Mouse (Mus musculus) lung, embryonic 14.5 days (tissue): ENCODE measurements around the gene Crisp1. TPM values are rescaled to one million over a fixed set of nuclear protein-coding genes. Genes with fewer than 3 reads are reported as not detected.

Experiments used
- ATAC-seq: fragments of 200-750 bp; cut with Nextera tagmentation; 2 replicates; pipeline ENCODE4 v1.8.0; 2017; ENCODE audit warnings: mild to moderate bottlenecking, moderate TSS enrichment, moderate library complexity; ENCODE audit not compliant: insufficient read depth
- DNase-seq: peaks from one replicate; pipeline ENCODE4 v3.0.0-alpha.2; 2015
- H3K27ac ChIP-seq: fragments of 300-500 bp; sonication (generic); 2 replicates; pipeline ENCODE4 v1.5.1; 2014; ENCODE audit warnings: low read depth, mild to moderate bottlenecking, moderate library complexity
- H3K27me3 ChIP-seq: fragments of 300-500 bp; sonication (generic); 2 replicates; pipeline ENCODE4 v1.6.1; 2014; ENCODE audit warnings: low read length, control low read depth; ENCODE audit not compliant: insufficient read depth
- H3K36me3 ChIP-seq: fragments of 300-500 bp; sonication (generic); 2 replicates; pipeline ENCODE4 v1.6.1; 2014; ENCODE audit warnings: control low read depth; ENCODE audit not compliant: insufficient read depth
- H3K4me1 ChIP-seq: fragments of 300-500 bp; sonication (generic); 2 replicates; pipeline ENCODE4 v1.6.1; 2014; ENCODE audit warnings: antibody characterized with exemption, control low read depth; ENCODE audit not compliant: insufficient read depth
- H3K4me2 ChIP-seq: fragments of 300-500 bp; sonication (generic); 2 replicates; pipeline ENCODE4 v1.6.1; 2014; ENCODE audit warnings: mild to moderate bottlenecking
- H3K4me3 ChIP-seq: fragments of 300-500 bp; sonication (generic); 2 replicates; pipeline ENCODE4 v1.5.1; 2014; ENCODE audit warnings: low read depth, low read length
- H3K9ac ChIP-seq: fragments of 300-500 bp; sonication (generic); 2 replicates; pipeline ENCODE4 v1.6.1; 2014
- H3K9me3 ChIP-seq: fragments of 300-500 bp; sonication (generic); 2 replicates; pipeline ENCODE4 v1.6.1; 2016; ENCODE audit warnings: low read depth, low read length, control low read depth
- CTCF ChIP-seq: IDR thresholded peaks from 2 replicates; pipeline ENCODE4 v1.5.1; 2016; ENCODE audit warnings: antibody characterized with exemption, low read depth
- WGBS: fragments of 180-500 bp; shearing (Covaris S2); extraction: QIAGEN DNeasy Blood & Tissue Kit; methylation state at CpG from one replicate; pipeline ENCODE4 v1.1.7; 2014; 5-methylcytosine and 5-hydroxymethylcytosine counted together
- polyA plus RNA-seq: library from polyadenylated mRNA; unstranded; fragments of >200 nt; fragmentation: Nextera tagmentation; extraction: Ambion mirVana; gene quantifications from 2 replicates; pipeline ENCODE4 v1.2.1, GENCODE M21; 2014

Gene Crisp1
- not detected in 2 replicates for polyA plus RNA-seq

GRCm38 (mm10) chr17:40319062-40319461, at the start of gene Crisp1:
TSS of gene Crisp1 (minus strand) at chr17:40319207.
- Histone ChIP-seq H3K9ac (no peak within 1 kb of the TSS), H3K4me3 (no peak within 1 kb of the TSS), H3K4me1 (no peaks in the 10 kb centered on the region), H3K9me3 (no peaks in the 10 kb centered on the region), H3K27me3 (no peaks in the 10 kb centered on the region), H3K27ac (no peak within 1 kb of the TSS), H3K36me3 (no peaks in the 10 kb centered on the region), H3K4me2 (no peak within 1 kb of the TSS)
- ATAC-seq, result no peak
- no peak for DNase-seq
- 72% methylated on average over 2 of the region's 2 CpGs for WGBS
- no peak for TF ChIP-seq CTCF

- TF ChIP-seq CTCF, result no peak
- H3K9ac ChIP-seq, result no peak overlapping the region
These were observed 23.5 kb upstream of the Crisp1 start for GRCm38 (mm10) chr17:40342497-40343009.

GRCm38 (mm10) chr17:40285435-40285834, 33.6 kb downstream of the Crisp1 start:
- Histone ChIP-seq H3K27me3 (no peaks in the 10 kb centered on the region), H3K4me3 (no peak overlapping the region), H3K4me2 (no peak overlapping the region), H3K27ac (no peak overlapping the region), H3K9ac (no peak overlapping the region), H3K4me1 (no peaks in the 10 kb centered on the region), H3K36me3 (no peaks in the 10 kb centered on the region), H3K9me3 (no peaks in the 10 kb centered on the region)
- DNase-seq (peak; percentile 18), ATAC-seq (no peak)
- TF ChIP-seq CTCF, result 0 out of 2 replicates have a peak, but pooled peaks have one; percentile 18
- WGBS, result 68% methylated on average over 2 of the region's 2 CpGs

More at GRCm38 (mm10) chr17:40342497-40343009, 23.5 kb upstream of the Crisp1 start:
- Histone ChIP-seq H3K4me2 (no peak overlapping the region), H3K36me3 (no peaks in the 10 kb centered on the region), H3K4me3 (no peak overlapping the region), H3K9me3 (no peaks in the 10 kb centered on the region), H3K4me1 (no peaks in the 10 kb centered on the region), H3K27me3 (no peaks in the 10 kb centered on the region), H3K27ac (no peak overlapping the region)
- DNase-seq (no peak), ATAC-seq (no peak)
- WGBS, result 69% methylated on average over 3 of the region's 3 CpGs

GRCm38 (mm10) chr17:40275519-40275918, 43.5 kb downstream of the Crisp1 start:
- Histone ChIP-seq H3K27me3 (no peaks in the 10 kb centered on the region), H3K9me3 (no peaks in the 10 kb centered on the region), H3K9ac (no peak overlapping the region), H3K36me3 (no peaks in the 10 kb centered on the region), H3K27ac (no peak overlapping the region), H3K4me3 (no peak overlapping the region), H3K4me1 (no peaks in the 10 kb centered on the region), H3K4me2 (no peak overlapping the region)
- no peak for ATAC-seq
- 61% methylated on average over 1 of the region's 1 CpGs for WGBS
- no peak for DNase-seq
- TF ChIP-seq CTCF, result no peak

GRCm38 (mm10) chr17:40274906-40275470, 44.0 kb downstream of the Crisp1 start:
- WGBS, result 64% methylated on average over 1 of the region's 1 CpGs
- Histone ChIP-seq H3K4me2 (no peak overlapping the region), H3K9me3 (no peaks in the 10 kb centered on the region), H3K27me3 (no peaks in the 10 kb centered on the region), H3K27ac (no peak overlapping the region), H3K9ac (no peak overlapping the region), H3K36me3 (no peaks in the 10 kb centered on the region), H3K4me1 (no peaks in the 10 kb centered on the region), H3K4me3 (no peak overlapping the region)
- ATAC-seq (no peak), DNase-seq (no peak)
- no peak for TF ChIP-seq CTCF

GRCm38 (mm10) chr17:40252487-40252886, 66.5 kb downstream of the Crisp1 start:
- no peak for TF ChIP-seq CTCF

More at GRCm38 (mm10) chr17:40252487-40252886, 66.5 kb downstream of the Crisp1 start:
- Histone ChIP-seq H3K4me2 (no peak overlapping the region), H3K27ac (no peak overlapping the region), H3K27me3 (no peaks in the 10 kb centered on the region), H3K36me3 (no peaks in the 10 kb centered on the region), H3K4me3 (no peak overlapping the region), H3K4me1 (no peaks in the 10 kb centered on the region), H3K9me3 (no peaks in the 10 kb centered on the region), H3K9ac (no peak overlapping the region)
- ATAC-seq, result no peak
- 75% methylated on average over 1 of the region's 1 CpGs for WGBS
- no peak for DNase-seq

Other genes starting within 250 kb of the Crisp1 start
- not detected in 2 replicates for gene AC192777.2, start 223.8 kb downstream of the Crisp1 start, polyA plus RNA-seq
- not detected in 2 replicates for gene Pgk2, start 110.6 kb downstream of the Crisp1 start, polyA plus RNA-seq
- not detected in 2 replicates for gene Crisp3, start 76.9 kb downstream of the Crisp1 start, polyA plus RNA-seq
- gene Esp8, start 200.8 kb upstream of the Crisp1 start, polyA plus RNA-seq, result not detected in 2 replicates
- gene Esp6, start 242.3 kb upstream of the Crisp1 start, polyA plus RNA-seq, result not detected in 2 replicates